8 mouse cellular contexts compared by ENCODE assay signal in genomic region chr7:35118099-35118781, GRCm38 (mm10). TPM values are rescaled to one million over a fixed set of nuclear protein-coding genes. Genes with fewer than 3 reads are reported as not detected.
A peak's percentile ranks its signal among the peaks of the same experiment; 100 is the strongest.
DNase-seq lines count a peak whose midpoint lies in the region; ATAC-seq lines count a peak whose summit lies in the region.

No protein-coding gene starts in this region.

- H3K4me1 ChIP-seq in intestine, embryonic 14.5 days (replicated peaks; ENCODE audit: control insufficient read depth, insufficient read depth, low read length): peaks cover 7% of the 10 kb centered on the region; the same call in 1 of the 2 replicates

- peak; percentile 53 for ATAC-seq in intestine, embryonic 14.5 days (replicated peaks; ENCODE audit: low FRiP score, low TSS enrichment, low read depth)
- ATAC-seq in megakaryocyte-erythroid progenitor cell, adult 5-6 weeks (replicated peaks; ENCODE audit: low FRiP score, low TSS enrichment, poor library complexity, severe bottlenecking): peak; percentile 32; the same call in 1 of the 2 replicates
- no peak for ATAC-seq in monocyte, adult 5-6 weeks (replicated peaks; ENCODE audit: insufficient number of reproducible peaks, low FRiP score, low TSS enrichment, poor library complexity, severe bottlenecking)

- DNase-seq in adrenal gland, adult 2 months: peak; percentile 91
- peak; percentile 90 for DNase-seq in embryo, embryonic 11 days
- peak; percentile 56 to 82 for DNase-seq in gastrocnemius, postnatal 4 days (ENCODE audit: low spot score in 2 of 2)
- DNase-seq in intestine, embryonic 14.5 days (ENCODE audit: low spot score): peak; percentile 88
- DNase-seq in left cerebral cortex, postnatal 4 days: peak; percentile 70
- DNase-seq in right cerebral cortex, postnatal 25 days: peak; percentile 72

- peak overlapping the region; percentile 57 for H3K4me3 ChIP-seq in intestine, embryonic 14.5 days (ENCODE audit: low read depth, low read length)

- H3K27me3 ChIP-seq in intestine, embryonic 14.5 days (replicated peaks; ENCODE audit: control insufficient read depth, insufficient read depth, low read length): peaks cover 57% of the 10 kb centered on the region

- H3K4me2 ChIP-seq in intestine, embryonic 14.5 days (ENCODE audit: low read length): peak overlapping the region; percentile 85

- peak overlapping the region; percentile 51 for H3K9ac ChIP-seq in intestine, embryonic 14.5 days (ENCODE audit: low read length)

- no peaks in the 10 kb centered on the region for H3K9me3 ChIP-seq in intestine, embryonic 14.5 days (ENCODE audit: control insufficient read depth, low read length)

- no peaks in the 10 kb centered on the region for H3K36me3 ChIP-seq in intestine, embryonic 14.5 days (ENCODE audit: control insufficient read depth, insufficient read depth, low read length)

- peak overlapping the region; percentile 69 for H3K27ac ChIP-seq in intestine, embryonic 14.5 days (ENCODE audit: low read depth)

- WGBS in intestine, embryonic 14.5 days: under 1% methylated on average over 49 of the region's 49 CpGs

- intact Hi-C loops in left cerebral cortex, postnatal 4 days (cut with DNase I): loop anchor here (5.0 kb wide), 1 partner anchor 49 kb away; no protein-coding TSS in a partner anchor

RNA-seq across cellular contexts. Expression of gene Cebpa, which starts 0.9 kb away (rescaled TPM):
- 100 to 1,000 TPM in 1 of 2 experiments, 10 to 100 TPM in 1; 88.3 to 319 TPM for total RNA-seq in adrenal gland, adult 2 months (2021)
- 405 and 678 TPM in 2 replicates for polyA plus RNA-seq in adrenal gland, adult 2 months (2012; rRNA removed)
- total RNA-seq in gastrocnemius, postnatal 4 days (2021): 10 to 100 TPM; 10.9 to 19.6 TPM
- polyA plus RNA-seq in intestine, embryonic 14.5 days (2014; fragmentation: Nextera tagmentation; extraction: Ambion mirVana): 7.6 and 8.3 TPM in 2 replicates
- total RNA-seq in left cerebral cortex, postnatal 4 days (2021): 1 to 10 TPM; 2.0 to 2.7 TPM
- total RNA-seq in megakaryocyte-erythroid progenitor cell, adult 5-6 weeks (2014; fragmentation: Nextera tagmentation): 0.37 and 1.6 TPM in 2 replicates
- total RNA-seq in megakaryocyte-erythroid progenitor cell, adult 5-6 weeks (2017): 1.9 TPM in 1 of 2 replicates, not detected in the other
- 9.3 to 16.4 TPM (median 10.3 TPM) in 3 replicates for total RNA-seq in monocyte, adult 5-6 weeks (2017)
